In genomic region chr3:149173537-149173936, GRCm38 (mm10) we compare ENCODE assay signal across 9 mouse cellular contexts.
DNase-seq lines count a peak whose midpoint lies in the region; ATAC-seq and TF ChIP-seq lines count a peak whose summit lies in the region.
"Had no signal": no experiment of that assay in that cellular context is flagged by ENCODE, and none has a peak within 500 bp of the region (broad histone marks: within the 10 kb centered on the region; RNA-seq: fewer than 3 reads in every experiment).

No protein-coding gene starts in this region.

- H3K4me2 ChIP-seq in heart, embryonic 16.5 days (ENCODE audit: low read depth, low read length), result peak overlapping the region; percentile 45
- H3K4me2 ChIP-seq in midbrain, embryonic 16.5 days (ENCODE audit: low read length), result no peak overlapping the region
- H3K4me2 ChIP-seq in hindbrain, embryonic 14.5 days (replicated peaks), result no peak overlapping the region

- no peak overlapping the region for H3K9ac ChIP-seq in heart, embryonic 16.5 days (ENCODE audit: low read length)
- H3K9ac ChIP-seq in midbrain, embryonic 16.5 days (ENCODE audit: low read depth, low read length), result no peak overlapping the region
- H3K9ac ChIP-seq in hindbrain, embryonic 14.5 days, result no peak overlapping the region

- TF ChIP-seq CTCF in lung, adult 2 months (IDR thresholded peaks at IDR 0.05; ENCODE audit: insufficient read depth, low read length), result no peak

- H3K27ac ChIP-seq in heart, embryonic 16.5 days (ENCODE audit: low read length), result no peak overlapping the region
- no peak overlapping the region for H3K27ac ChIP-seq in midbrain, embryonic 16.5 days (ENCODE audit: low read length)
- no peak overlapping the region for H3K27ac ChIP-seq in hindbrain, embryonic 14.5 days

- H3K36me3 ChIP-seq in heart, embryonic 16.5 days (ENCODE audit: control insufficient read depth, insufficient read depth), result no peaks in the 10 kb centered on the region
- no peaks in the 10 kb centered on the region for H3K36me3 ChIP-seq in midbrain, embryonic 16.5 days (ENCODE audit: control insufficient read depth, insufficient read depth, low read length)
- H3K36me3 ChIP-seq in hindbrain, embryonic 14.5 days (replicated peaks; ENCODE audit: control insufficient read depth, insufficient read depth), result no peaks in the 10 kb centered on the region

- no peak for ATAC-seq in heart, embryonic 16.5 days (replicated peaks; ENCODE audit: extremely low read depth, insufficient read depth, low FRiP score)
- ATAC-seq in activated CD4-positive, CD25-positive, alpha-beta regulatory T cell, adult 4 months, result no peak
- ATAC-seq in midbrain, embryonic 16.5 days, result no peak
- ATAC-seq in hindbrain, embryonic 14.5 days (ENCODE audit: low FRiP score), result no peak

- H3K27me3 ChIP-seq in heart, embryonic 16.5 days (ENCODE audit: control insufficient read depth, insufficient read depth, low read length), result no peaks in the 10 kb centered on the region
- H3K27me3 ChIP-seq in midbrain, embryonic 16.5 days (ENCODE audit: control insufficient read depth, insufficient read depth, low read depth, low read length), result no peaks in the 10 kb centered on the region
- H3K27me3 ChIP-seq in hindbrain, embryonic 14.5 days (ENCODE audit: control insufficient read depth, insufficient read depth, low read length), result no peaks in the 10 kb centered on the region

- no peak for DNase-seq in heart, postnatal 14 days
- peak; percentile 15 for DNase-seq in thymus, postnatal 4 days
- no peak for DNase-seq in thymus, postnatal 14 days
- DNase-seq in lung, adult 2 months, result peak; percentile 20
- no peak for DNase-seq in hindbrain, embryonic 14.5 days (ENCODE audit: low spot score)
- DNase-seq: adrenal gland, postnatal 25 days had no signal

- no peaks in the 10 kb centered on the region for H3K4me1 ChIP-seq in heart, embryonic 16.5 days (ENCODE audit: control insufficient read depth, insufficient read depth, low read length)
- no peaks in the 10 kb centered on the region for H3K4me1 ChIP-seq in lung, adult 2 months (ENCODE audit: control insufficient read depth, insufficient read depth, low read length)
- peaks cover 8% of the 10 kb centered on the region; the same call in 1 of the 2 replicates for H3K4me1 ChIP-seq in midbrain, embryonic 16.5 days (ENCODE audit: control insufficient read depth, insufficient read depth, low read length)
- 0 out of 2 replicates have a peak, but pooled peaks cover 3% of the 10 kb centered on the region for H3K4me1 ChIP-seq in hindbrain, embryonic 14.5 days (replicated peaks; ENCODE audit: control insufficient read depth, insufficient read depth, low read length)

- no peaks in the 10 kb centered on the region for H3K9me3 ChIP-seq in heart, embryonic 16.5 days (replicated peaks; ENCODE audit: control insufficient read depth, low read length)
- no peaks in the 10 kb centered on the region for H3K9me3 ChIP-seq in midbrain, embryonic 16.5 days (replicated peaks; ENCODE audit: control insufficient read depth, low read length, poor library complexity, severe bottlenecking)
- H3K9me3 ChIP-seq in hindbrain, embryonic 14.5 days (ENCODE audit: control insufficient read depth, low read length), result no peaks in the 10 kb centered on the region

- intact Hi-C loops in heart, postnatal 14 days (cut with DNase I), result no loop called here

- TF ChIP-seq POLR2A in lung, adult 2 months (IDR thresholded peaks at IDR 0.05; ENCODE audit: borderline replicate concordance, extremely low read depth, low read depth, low read length), result no peak

- WGBS in heart, embryonic 16.5 days, result 27% methylated on average over 10 of the region's 10 CpGs
- 35% methylated on average over 10 of the region's 10 CpGs for WGBS in lung, adult 2 months
- 47% methylated on average over 10 of the region's 10 CpGs for WGBS in midbrain, embryonic 16.5 days
- 51% methylated on average over 10 of the region's 10 CpGs for WGBS in hindbrain, embryonic 14.5 days

- H3K4me3 ChIP-seq in heart, embryonic 16.5 days (ENCODE audit: low read length), result no peak overlapping the region
- no peak overlapping the region for H3K4me3 ChIP-seq in lung, adult 2 months (replicated peaks; ENCODE audit: extremely low read depth, low read depth, low read length)
- H3K4me3 ChIP-seq in midbrain, embryonic 16.5 days (ENCODE audit: low read depth, low read length), result no peak overlapping the region
- no peak overlapping the region for H3K4me3 ChIP-seq in hindbrain, embryonic 14.5 days (replicated peaks; ENCODE audit: low read length)

Comparison
In these comparisons a context has a peak if more than half of its experiments do, and no peak if none do; other contexts are left out.
1. DNase-seq: peak in thymus, postnatal 4 days (single experiment) and lung, adult 2 months (single experiment); none in heart, postnatal 14 days (0 of 2), thymus, postnatal 14 days (single experiment) and hindbrain, embryonic 14.5 days (single experiment).